Mouse (Mus musculus) stomach, postnatal 0 days (tissue): ENCODE data around the gene Slc6a5.

Experiments
- CTCF ChIP-seq: IDR thresholded peaks from 2 replicates; pipeline ENCODE4 v1.5.1; 2016; ENCODE audit warnings: antibody characterized with exemption, low read depth, mild to moderate bottlenecking, moderate library complexity
- EP300 ChIP-seq: optimal IDR thresholded peaks from 2 replicates; pipeline ENCODE3; 2016; ENCODE audit warnings: antibody characterized with exemption

DNA sequence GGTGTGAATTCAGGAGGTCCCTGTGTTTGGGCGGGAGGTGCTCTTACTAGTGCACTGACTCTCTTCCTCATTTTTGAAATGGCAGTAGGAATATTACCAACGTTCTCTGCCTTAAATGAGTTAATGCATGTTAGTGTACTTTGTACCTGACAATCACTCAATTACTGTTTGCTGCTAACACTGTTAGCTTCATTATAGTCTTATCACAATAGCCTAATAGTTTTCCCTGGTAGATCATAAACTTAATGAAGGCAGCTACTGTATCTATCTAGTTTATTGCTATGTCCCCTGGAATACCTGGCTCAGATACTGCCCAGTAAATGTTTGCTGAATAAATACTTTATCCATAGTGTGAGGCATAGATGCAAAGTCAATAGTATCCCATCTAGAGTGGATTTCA is 15.2 kb upstream of the Slc6a5 start:
- TF ChIP-seq CTCF (no peak), EP300 (no peak)
